Mouse (Mus musculus) large intestine, adult 2 months (tissue): ENCODE data around the gene Ifitm10. TPM values are rescaled to one million over a fixed set of nuclear protein-coding genes. Genes with fewer than 3 reads are reported as not detected.
"Not testable (repeated sequence)": the region's sequence is repeated elsewhere in the genome, so short reads cannot be mapped to it uniquely, and the experiment has no call there.

Experiments used
- DNase-seq: peaks from one replicate; pipeline ENCODE4 v3.0.0-alpha.2; 2012; ENCODE audit warnings: low read depth, low spot score
- WGBS: fragments of 180-500 bp; shearing (Covaris S2); methylation state at CpG from one replicate; pipeline ENCODE4 v1.1.7; 2018; 5-methylcytosine and 5-hydroxymethylcytosine counted together
- polyA plus RNA-seq: library from polyadenylated mRNA; depleted of rRNA; stranded (reverse); fragments of >200 nt; gene quantifications from 2 replicates; pipeline ENCODE4 v1.2.3, GENCODE M21; 2012

Gene Ifitm10
- polyA plus RNA-seq, 1 experiment, result 1.3 TPM

DNA sequence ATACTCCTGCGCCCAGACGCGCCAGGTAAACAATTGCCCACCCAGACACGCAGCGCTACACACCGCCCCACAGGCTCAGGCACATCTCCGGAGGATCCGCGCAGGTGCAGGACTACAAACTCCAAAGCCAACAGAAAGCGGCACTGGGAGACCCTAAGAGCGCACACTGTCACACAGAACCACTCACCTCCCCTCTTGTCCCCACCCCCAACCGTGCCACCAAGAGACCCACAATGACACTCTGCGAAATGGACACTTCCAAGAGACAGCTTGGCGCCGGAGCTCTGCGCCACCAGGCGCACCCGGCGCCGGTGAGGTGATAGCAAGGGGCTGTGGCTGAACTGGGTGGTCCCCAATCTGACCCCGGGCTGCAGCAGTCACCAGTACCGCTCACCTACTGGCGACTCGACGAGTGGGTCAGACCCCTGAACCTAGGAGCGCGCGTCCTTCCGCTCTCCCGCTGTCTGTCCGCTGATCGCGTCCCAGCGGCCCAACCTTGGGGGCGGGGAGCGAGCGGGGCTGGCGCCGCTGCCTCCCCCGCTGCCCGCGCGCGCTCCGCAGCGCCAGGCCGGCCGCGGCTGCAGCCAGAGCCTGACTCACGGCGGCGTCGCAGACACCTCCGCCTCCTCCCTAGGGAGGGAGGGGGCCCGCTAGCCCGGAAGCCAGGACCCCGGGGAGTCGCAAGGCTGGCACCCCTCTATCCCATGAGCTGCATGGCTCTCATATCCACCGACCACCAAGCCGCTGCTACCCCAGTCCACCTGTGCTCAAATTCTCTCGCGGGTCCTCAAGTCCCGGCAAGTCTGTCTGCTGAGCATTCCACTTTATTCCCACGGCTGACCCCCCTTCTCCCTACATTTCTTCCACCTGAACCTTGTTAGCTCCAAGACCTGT lies 1.5 kb downstream of the Ifitm10 start:
- DNase-seq, result no peak
- WGBS, result 3% methylated on average over 58 of the region's 64 CpGs

DNA sequence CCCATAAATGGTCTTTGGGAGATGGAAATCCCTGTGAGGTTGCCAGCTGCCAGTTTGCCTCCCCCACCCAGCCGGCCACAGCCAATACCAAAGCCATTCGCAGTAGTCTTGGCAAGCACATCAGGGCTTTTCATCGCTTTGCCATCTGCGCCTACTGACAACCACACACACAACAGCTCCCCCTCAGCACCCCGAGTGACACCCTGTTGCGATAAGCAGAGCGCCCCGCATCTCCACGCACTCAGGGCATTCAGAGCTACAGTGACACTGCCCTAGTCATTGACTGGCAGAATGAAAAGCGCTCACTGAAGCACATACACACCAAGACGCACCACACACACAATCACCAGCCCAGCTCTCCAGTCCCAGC lies 2.2 kb downstream of the Ifitm10 start:
- DNase-seq, result no peak
- 32% methylated on average over 11 of the region's 11 CpGs for WGBS

DNA sequence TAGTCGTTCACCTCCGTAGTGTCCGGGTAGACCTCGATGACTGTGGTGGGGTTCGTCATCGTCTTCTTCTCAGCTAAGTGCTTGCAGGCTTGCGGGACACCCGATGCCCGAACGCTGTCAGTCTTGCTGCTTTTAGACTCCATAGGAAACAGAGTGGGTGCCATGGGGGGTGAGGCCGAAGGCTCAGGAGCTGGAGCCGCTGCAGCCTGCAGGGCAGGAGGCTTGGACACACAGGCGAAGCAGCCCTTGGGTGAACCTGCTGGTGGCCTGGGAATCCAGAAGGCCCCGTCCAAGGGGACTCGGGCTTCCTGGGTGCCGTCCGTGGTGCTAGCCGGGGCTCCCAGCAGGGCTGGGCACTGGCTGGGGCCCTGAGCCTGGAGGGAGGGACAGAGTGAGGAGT lies 2.6 kb downstream of the Ifitm10 start:
- 77% methylated on average over 18 of the region's 18 CpGs for WGBS
- DNase-seq, result no peak

GRCm38 (mm10) chr7:142369820-142370219 lies 3.7 kb downstream of the Ifitm10 start:
- WGBS, result 56% methylated on average over 6 of the region's 6 CpGs
- DNase-seq, result no peak

- DNase-seq, result no peak
- WGBS, result 76% methylated on average over 2 of the region's 2 CpGs
These were observed 4.7 kb downstream of the Ifitm10 start for GRCm38 (mm10) chr7:142368856-142369255.

GRCm38 (mm10) chr7:142363107-142363506 lies 10.4 kb downstream of the Ifitm10 start:
- WGBS, result 37% methylated on average over 4 of the region's 4 CpGs
- DNase-seq, result no peak

DNA sequence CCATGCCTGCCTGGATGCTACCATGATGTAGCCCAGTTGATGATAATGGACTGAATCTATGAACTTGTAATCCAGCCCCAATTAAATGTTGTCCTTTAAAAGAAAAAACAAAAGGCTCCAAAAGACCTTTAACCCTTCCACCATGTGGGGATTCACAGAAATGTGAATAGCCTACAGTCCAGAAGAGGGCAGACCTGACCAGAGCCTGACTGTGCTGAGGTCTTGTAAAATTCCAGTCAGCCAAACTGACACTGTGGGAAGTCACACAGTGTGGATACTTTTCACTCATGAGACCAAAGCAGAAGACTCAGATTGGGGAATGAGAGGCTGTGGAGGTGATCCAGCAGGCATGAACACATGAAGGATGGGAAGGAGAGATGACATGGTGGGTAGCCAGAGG lies 12.8 kb downstream of the Ifitm10 start:
- DNase-seq, result no peak

- WGBS, result 62% methylated on average over 8 of the region's 8 CpGs
- DNase-seq, result no peak
These were observed 14.4 kb downstream of the Ifitm10 start for GRCm38 (mm10) chr7:142359129-142359528.

GRCm38 (mm10) chr7:142357566-142357965 lies 16.0 kb downstream of the Ifitm10 start:
- DNase-seq, result no peak
- 23% methylated on average over 3 of the region's 3 CpGs for WGBS

GRCm38 (mm10) chr7:142354661-142355233 lies 18.8 kb downstream of the Ifitm10 start:
- DNase-seq, result no peak
- WGBS, result 68% methylated on average over 8 of the region's 8 CpGs

- 39% methylated on average over 5 of the region's 5 CpGs for WGBS
- no peak for DNase-seq
These were observed 19.7 kb downstream of the Ifitm10 start for GRCm38 (mm10) chr7:142353854-142354253.

DNA sequence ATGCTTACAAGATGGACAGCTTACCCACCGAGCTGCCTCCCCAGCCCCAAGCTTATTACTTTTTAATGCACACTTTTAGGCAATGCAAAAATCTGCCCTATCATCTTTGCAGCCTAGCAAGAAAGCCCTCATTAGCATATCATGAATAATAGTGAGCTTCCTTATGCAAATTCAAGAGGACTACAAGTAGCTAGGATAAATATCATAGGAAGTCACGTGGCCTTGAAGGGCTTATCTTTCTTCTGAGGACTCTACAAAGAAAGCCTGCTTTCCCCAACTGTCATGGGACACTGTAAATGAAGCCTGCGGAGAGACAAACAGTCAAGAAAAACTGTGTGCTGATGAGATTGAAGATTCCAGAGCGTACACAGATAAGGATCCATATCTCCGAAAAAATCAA lies 22.0 kb downstream of the Ifitm10 start:
- DNase-seq, result no peak
- 60% methylated on average over 5 of the region's 5 CpGs for WGBS

DNA sequence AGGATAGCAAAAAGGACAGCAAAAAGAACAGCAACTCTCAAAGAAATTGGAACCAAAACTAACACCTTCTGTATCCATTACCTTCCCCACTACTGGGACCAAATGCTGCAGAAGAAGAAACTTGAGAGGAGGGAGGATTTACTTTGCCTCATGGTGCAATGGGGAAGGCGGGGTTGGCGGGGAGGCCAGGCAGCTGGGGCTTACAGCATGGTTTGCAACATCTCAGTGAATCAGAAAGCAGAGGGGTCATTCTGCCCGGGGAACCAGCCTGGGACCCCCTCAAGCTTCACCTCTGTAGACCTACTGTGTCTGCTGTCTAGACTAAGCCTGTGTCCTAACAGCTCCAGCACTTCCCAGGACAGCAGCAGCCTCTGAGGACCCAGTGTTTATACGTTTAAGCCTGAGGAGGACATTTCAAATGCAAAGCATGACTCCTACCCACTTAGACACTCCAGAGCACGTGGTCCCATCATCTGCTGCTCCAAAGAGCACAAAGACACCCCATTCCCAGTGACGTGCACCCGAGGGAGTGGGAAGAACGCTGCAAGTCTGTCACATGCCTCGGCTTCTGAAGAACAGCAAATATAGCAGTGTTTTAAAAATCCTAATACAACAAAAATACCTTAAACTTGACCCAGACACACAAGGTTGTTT lies 24.1 kb downstream of the Ifitm10 start:
- DNase-seq, result no peak
- 38% methylated on average over 9 of the region's 9 CpGs for WGBS

DNA sequence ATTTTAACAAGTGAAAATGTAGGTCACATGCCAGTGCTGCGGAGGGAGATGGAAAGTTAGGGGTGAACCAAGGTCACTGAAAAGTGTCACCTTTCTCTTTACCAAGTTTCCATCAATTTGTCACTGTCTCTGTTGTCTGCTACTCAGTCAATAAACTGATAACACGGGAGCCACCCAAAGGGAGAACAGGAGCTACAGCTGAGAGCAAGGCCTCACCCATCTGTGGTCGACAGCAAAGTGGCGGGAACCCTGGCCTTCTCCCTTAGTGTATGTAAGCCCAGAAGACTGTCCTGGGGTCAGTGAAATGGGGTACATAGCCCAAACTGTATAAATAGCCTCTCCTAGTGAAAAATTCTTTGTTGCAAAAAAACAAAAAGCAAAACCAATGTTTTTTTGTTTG lies 26.0 kb downstream of the Ifitm10 start:
- no peak for DNase-seq
- 58% methylated on average over 4 of the region's 4 CpGs for WGBS

GRCm38 (mm10) chr7:142342247-142342640 lies 31.3 kb downstream of the Ifitm10 start:
- 69% methylated on average over 3 of the region's 3 CpGs for WGBS
- no peak for DNase-seq

GRCm38 (mm10) chr7:142341564-142342246 lies 31.8 kb downstream of the Ifitm10 start:
- DNase-seq, result no peak
- WGBS, result 31% methylated on average over 10 of the region's 10 CpGs

GRCm38 (mm10) chr7:142340269-142340970 lies 33.1 kb downstream of the Ifitm10 start:
- WGBS, result 63% methylated on average over 10 of the region's 10 CpGs
- no peak for DNase-seq

- 82% methylated on average over 8 of the region's 8 CpGs for WGBS
- DNase-seq, result no peak
These were observed 38.4 kb downstream of the Ifitm10 start for GRCm38 (mm10) chr7:142335151-142335550.

- peak; percentile 55 for DNase-seq
- WGBS, result 1% methylated on average over 3 of the region's 3 CpGs
These were observed 39.3 kb downstream of the Ifitm10 start for GRCm38 (mm10) chr7:142334246-142334645.

- DNase-seq, result not testable (repeated sequence)
- 90% methylated on average over 5 of the region's 9 CpGs for WGBS
These were observed 40.8 kb downstream of the Ifitm10 start for GRCm38 (mm10) chr7:142332741-142333140.
